Mouse (Mus musculus): ENCODE measurements around the gene Tpsg1.
A peak's percentile ranks its signal among the peaks of the same experiment; 100 is the strongest.

Gene Tpsg1

GRCm38 (mm10) chr17:25408302-25408999 lies 39.4 kb downstream of the Tpsg1 start:
- no peak for DNase-seq

- no peak for DNase-seq
Observed at GRCm38 (mm10) chr17:25409621-25410020, 40.5 kb downstream of the Tpsg1 start.

- DNase-seq = no peak
Observed at GRCm38 (mm10) chr17:25410180-25410579, 41.1 kb downstream of the Tpsg1 start.

- DNase-seq = no peak
Observed at GRCm38 (mm10) chr17:25410786-25411185, 41.7 kb downstream of the Tpsg1 start.

GRCm38 (mm10) chr17:25411251-25411650 lies 42.2 kb downstream of the Tpsg1 start:
- no peak for DNase-seq

GRCm38 (mm10) chr17:25414209-25414608 lies 45.1 kb downstream of the Tpsg1 start:
- DNase-seq = no peak

- DNase-seq = peak; percentile 63
Observed at GRCm38 (mm10) chr17:25414917-25415316, 45.8 kb downstream of the Tpsg1 start.

- DNase-seq = peak; percentile 71
Observed at GRCm38 (mm10) chr17:25415421-25415913, 46.4 kb downstream of the Tpsg1 start.

- DNase-seq = no peak
Observed at GRCm38 (mm10) chr17:25416219-25416618, 47.1 kb downstream of the Tpsg1 start.

GRCm38 (mm10) chr17:25417990-25418389 lies 48.9 kb downstream of the Tpsg1 start:
- no peak for DNase-seq

- peak; percentile 72 for DNase-seq
Observed at GRCm38 (mm10) chr17:25418926-25419325, 49.9 kb downstream of the Tpsg1 start.

- no peak for DNase-seq
Observed at GRCm38 (mm10) chr17:25420998-25421397, 51.9 kb downstream of the Tpsg1 start.

Measured in embryo, embryonic 11 days (tissue).